17 mouse cellular contexts compared by ENCODE assay signal in the genomic region with DNA sequence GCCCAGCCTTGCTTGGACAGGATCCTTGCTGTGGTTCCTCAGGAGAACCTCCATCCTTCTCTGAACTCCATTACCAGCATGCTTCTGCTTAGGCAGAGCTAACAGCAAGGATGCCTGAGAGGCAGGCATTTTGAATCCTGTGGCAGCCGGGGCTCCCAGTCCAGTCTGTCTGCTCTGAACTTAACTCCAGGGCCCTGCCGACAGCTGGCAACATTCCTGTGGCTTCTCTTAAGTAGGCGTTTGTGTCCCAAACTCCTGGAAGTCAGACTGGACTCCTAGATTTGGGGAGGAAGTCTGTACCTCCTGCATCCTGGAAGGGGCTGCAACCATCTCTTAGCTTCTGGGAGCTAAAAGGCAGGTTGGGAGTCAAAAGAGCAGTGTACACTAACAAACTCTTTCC. TPM values are rescaled to one million over a fixed set of nuclear protein-coding genes. Genes with fewer than 3 reads are reported as not detected.
DNase-seq lines count a peak whose midpoint lies in the region; ATAC-seq and TF ChIP-seq lines count a peak whose summit lies in the region.
"Had no signal": no experiment of that assay in that cellular context is flagged by ENCODE, and none has a peak within 500 bp of the region (broad histone marks: within the 10 kb centered on the region; RNA-seq: fewer than 3 reads in every experiment).

No protein-coding gene starts in this region.

- WGBS in kidney, embryonic 15.5 days, result 49% methylated on average over 3 of the region's 3 CpGs
- 53% methylated on average over 3 of the region's 3 CpGs for WGBS in embryonic facial prominence, embryonic 10.5 days

- no peak for TF ChIP-seq POLR2A in embryonic fibroblast, embryonic 13.5 days (IDR thresholded peaks at IDR 0.05; ENCODE audit: low read depth, low read length)

- H3K4me1 ChIP-seq in kidney, embryonic 15.5 days, result peaks cover 42% of the 10 kb centered on the region
- peaks cover 75% of the 10 kb centered on the region for H3K4me1 ChIP-seq in embryonic facial prominence, embryonic 10.5 days
- peaks cover 14% of the 10 kb centered on the region for H3K4me1 ChIP-seq in embryonic fibroblast, embryonic 13.5 days (ENCODE audit: control insufficient read depth, insufficient read depth, low read length)

- H3K27ac ChIP-seq in kidney, embryonic 15.5 days, result no peak overlapping the region
- H3K27ac ChIP-seq in embryonic facial prominence, embryonic 10.5 days (replicated peaks), result peak overlapping the region; percentile 20
- H3K27ac ChIP-seq in embryonic fibroblast, embryonic 13.5 days (ENCODE audit: insufficient read depth, low read length), result peak overlapping the region; percentile 60
- H3K27ac ChIP-seq: liver, embryonic 14.5 days; neural tube, embryonic 15.5 days had no signal

- H3K27me3 ChIP-seq in kidney, embryonic 15.5 days, result no peaks in the 10 kb centered on the region
- no peaks in the 10 kb centered on the region for H3K27me3 ChIP-seq in embryonic facial prominence, embryonic 10.5 days (replicated peaks; ENCODE audit: low read depth, poor library complexity, severe bottlenecking)
- H3K27me3 ChIP-seq: CH12.LX had no signal

- TF ChIP-seq CTCF in embryonic fibroblast, embryonic 13.5 days (IDR thresholded peaks at IDR 0.05; ENCODE audit: borderline replicate concordance, insufficient read depth, low read length), result no peak

- no peak overlapping the region for H3K4me2 ChIP-seq in kidney, embryonic 15.5 days
- H3K4me2 ChIP-seq: neural tube, embryonic 15.5 days had no signal

- DNase-seq in kidney, postnatal 10 days, result peak; percentile 44
- DNase-seq in embryonic facial prominence, embryonic 10.5 days (ENCODE audit: low spot score), result no peak
- peak; percentile 46 for DNase-seq in lung, postnatal 14 days
- DNase-seq in spleen, postnatal 14 days (ENCODE audit: low spot score in 2 of 2), result no peak
- no peak for DNase-seq in gastrocnemius, postnatal 25 days
- DNase-seq: adrenal gland, postnatal 25 days; embryo, embryonic 11 days; kidney, adult 9 months; right cerebral cortex, adult 18-20 months; spleen, adult 18-20 months; thymus, postnatal 25 days had no signal

- no peaks in the 10 kb centered on the region for H3K9me3 ChIP-seq in kidney, embryonic 15.5 days (replicated peaks)
- no peaks in the 10 kb centered on the region for H3K9me3 ChIP-seq in embryonic facial prominence, embryonic 10.5 days
- H3K9me3 ChIP-seq: neural tube, embryonic 15.5 days had no signal

- H3K9ac ChIP-seq in kidney, embryonic 15.5 days, result no peak overlapping the region
- H3K9ac ChIP-seq: liver, embryonic 14.5 days; neural tube, embryonic 15.5 days had no signal

- H3K36me3 ChIP-seq in kidney, embryonic 15.5 days, result peaks cover 38% of the 10 kb centered on the region
- H3K36me3 ChIP-seq in embryonic facial prominence, embryonic 10.5 days (replicated peaks), result peaks cover 59% of the 10 kb centered on the region

- ATAC-seq in kidney, embryonic 15.5 days (replicated peaks; ENCODE audit: low FRiP score), result no peak

- H3K4me3 ChIP-seq in kidney, embryonic 15.5 days (replicated peaks), result no peak overlapping the region
- no peak overlapping the region for H3K4me3 ChIP-seq in embryonic facial prominence, embryonic 10.5 days
- H3K4me3 ChIP-seq in embryonic fibroblast, embryonic 13.5 days (ENCODE audit: insufficient read depth, low read length), result no peak overlapping the region
- H3K4me3 ChIP-seq: neural tube, embryonic 15.5 days had no signal

RNA-seq across cellular contexts. Expression of a gene that starts 3.0 kb away (rescaled TPM):
- polyA plus RNA-seq in kidney, embryonic 15.5 days (2015; fragmentation: Nextera tagmentation; extraction: Ambion mirVana), result 19.1 and 21.3 TPM in 2 replicates
- 26.9 and 27.6 TPM in 2 replicates for polyA plus RNA-seq in embryonic facial prominence, embryonic 10.5 days (2016; fragmentation: Nextera tagmentation; extraction: Ambion mirVana)
- polyA plus RNA-seq in embryonic fibroblast, embryonic 13.5 days (2011; ENCODE audit: insufficient read length, low read depth, missing spikeins), result 144 and 150 TPM in 2 replicates
- 10 to 100 TPM; 16.5 to 18.6 TPM for total RNA-seq in gastrocnemius, postnatal 25 days (2021)
- total RNA-seq: megakaryocyte-erythroid progenitor cell, adult 5-6 weeks had no signal

Comparison
In these comparisons a context has a peak if more than half of its experiments do, and no peak if none do; other contexts are left out.
1. DNase-seq: peak in kidney, postnatal 10 days (single experiment) and lung, postnatal 14 days (single experiment); none in embryonic facial prominence, embryonic 10.5 days (single experiment), spleen, postnatal 14 days (0 of 2) and gastrocnemius, postnatal 25 days (single experiment).